Mouse (Mus musculus): ENCODE measurements around the gene Platr17. TPM values are rescaled to one million over a fixed set of nuclear protein-coding genes. Genes with fewer than 3 reads are reported as not detected.

Platr17 gene
- polyA plus RNA-seq, 1 experiment from 2014 or later = 0.41 TPM

DNA sequence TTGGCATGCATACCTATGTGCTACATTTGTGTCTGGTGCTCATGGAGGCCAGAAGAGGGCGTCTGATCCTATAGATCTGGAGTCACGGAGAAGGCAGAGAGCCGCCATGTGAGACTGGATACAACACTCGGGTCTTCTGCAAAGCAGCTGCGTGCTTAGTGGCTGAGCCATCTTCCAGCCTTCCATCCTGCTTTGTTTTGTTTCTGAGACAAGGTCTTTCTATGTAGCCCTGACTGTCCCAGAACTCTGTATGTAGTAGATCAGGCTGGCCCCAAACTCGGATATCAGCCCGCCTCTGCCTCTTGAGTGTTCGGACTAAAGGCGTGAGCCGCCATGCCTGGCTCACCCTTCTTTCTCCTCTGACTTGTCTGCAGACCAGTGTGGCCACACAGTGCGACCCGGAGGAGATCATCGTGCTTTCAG, 10.0 kb downstream of the Platr17 start:
- DNase-seq (no peak), ATAC-seq (no peak)
- WGBS (ENCODE audit: insufficient replicate concordance) = 73% methylated on average over 13 of the region's 13 CpGs
- Histone ChIP-seq H3K4me2 (ENCODE audit: low read depth, low read length) (peak overlapping the region; percentile 91), H3K27ac (ENCODE audit: low read depth) (peak overlapping the region; percentile 79; the same call in 1 of the 2 replicates), H3K4me1 (ENCODE audit: insufficient read depth) (peaks cover 34% of the 10 kb centered on the region), H3K36me3 (replicated peaks; ENCODE audit: insufficient read depth, low read length) (peaks cover 53% of the 10 kb centered on the region), H3K9ac (replicated peaks) (no peak overlapping the region), H3K4me3 (ENCODE audit: low read depth, low read length) (peak overlapping the region; percentile 73), H3K27me3 (ENCODE audit: insufficient read depth, low read length) (no peaks in the 10 kb centered on the region), H3K9me3 (ENCODE audit: low read length) (no peaks in the 10 kb centered on the region)
- TF ChIP-seq CTCF (IDR thresholded peaks at IDR 0.05; ENCODE audit: low read depth) (peak; percentile 59), EP300 (IDR thresholded peaks at IDR 0.05; ENCODE audit: low read depth) (no peak)

DNA sequence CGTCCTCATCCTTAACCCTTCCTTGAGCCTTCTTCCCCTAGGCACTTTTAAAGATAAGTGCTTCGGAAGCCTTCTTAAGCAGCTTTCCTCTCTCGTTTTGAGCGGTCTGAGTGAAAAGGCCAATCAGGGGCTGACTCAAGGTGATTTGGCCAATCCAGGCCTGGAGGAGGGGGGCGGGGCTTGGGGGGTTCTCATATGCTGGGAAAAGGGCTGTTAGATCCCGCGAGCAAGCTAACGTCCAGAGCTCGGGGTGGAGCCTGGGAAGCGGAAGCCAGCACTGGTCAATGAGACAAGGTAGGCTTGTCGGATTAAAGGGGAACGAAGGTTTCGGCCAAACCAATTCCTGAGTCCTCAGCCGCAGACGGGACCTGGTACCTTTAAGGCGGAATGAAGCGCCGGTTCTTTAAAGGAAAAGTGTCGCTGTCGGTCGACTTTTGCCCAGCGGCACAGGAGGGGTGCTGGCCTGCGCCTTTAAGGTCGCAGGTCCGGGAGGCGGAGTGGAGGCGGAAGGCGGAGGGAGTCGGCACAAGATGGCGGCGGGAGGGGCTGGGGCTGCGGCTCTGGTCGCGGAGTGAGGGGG, 10.8 kb downstream of the Platr17 start, which contains the start of the genes Tapbp and Zbtb22:
Gene Tapbp, plus strand, starts transcription at position 229 of the 580 bp plus-strand sequence.
Gene Zbtb22, plus strand, starts transcription at position 234 of the 580 bp plus-strand sequence.
- 0% methylated on average over 33 of the region's 34 CpGs for WGBS (ENCODE audit: insufficient replicate concordance)
- H3K9me3 ChIP-seq (ENCODE audit: low read length) = no peaks in the 10 kb centered on the region
- TF ChIP-seq EP300 (IDR thresholded peaks at IDR 0.05; ENCODE audit: low read depth) (peak; percentile 69), CTCF (IDR thresholded peaks at IDR 0.05; ENCODE audit: low read depth) (no peak)
- peak within 1 kb of the TSS; percentile 59 for H3K9ac ChIP-seq (replicated peaks)
- peaks cover 53% of the 10 kb centered on the region for H3K36me3 ChIP-seq (replicated peaks; ENCODE audit: insufficient read depth, low read length)
- DNase-seq = peak; percentile 98
- peak within 1 kb of the TSS; percentile 79 for H3K27ac ChIP-seq (ENCODE audit: low read depth)
- peak; percentile 88 for ATAC-seq
- H3K4me3 ChIP-seq (ENCODE audit: low read depth, low read length) = peak within 1 kb of the TSS; percentile 73
- H3K4me1 ChIP-seq (ENCODE audit: insufficient read depth) = peaks cover 28% of the 10 kb centered on the region
- H3K4me2 ChIP-seq (ENCODE audit: low read depth, low read length) = peak within 1 kb of the TSS; percentile 91
- H3K27me3 ChIP-seq (ENCODE audit: insufficient read depth, low read length) = no peaks in the 10 kb centered on the region

GRCm38 (mm10) chr17:33916294-33916693, 11.4 kb downstream of the Platr17 start:
- ATAC-seq = no peak
- Histone ChIP-seq H3K9ac (replicated peaks) (peak overlapping the region; percentile 59), H3K27me3 (ENCODE audit: insufficient read depth, low read length) (no peaks in the 10 kb centered on the region), H3K4me3 (ENCODE audit: low read depth, low read length) (peak overlapping the region; percentile 73), H3K9me3 (ENCODE audit: low read length) (no peaks in the 10 kb centered on the region), H3K4me1 (ENCODE audit: insufficient read depth) (peaks cover 29% of the 10 kb centered on the region), H3K4me2 (ENCODE audit: low read depth, low read length) (peak overlapping the region; percentile 91), H3K27ac (ENCODE audit: low read depth) (peak overlapping the region; percentile 79), H3K36me3 (replicated peaks; ENCODE audit: insufficient read depth, low read length) (peaks cover 50% of the 10 kb centered on the region)
- no peak for TF ChIP-seq CTCF (IDR thresholded peaks at IDR 0.05; ENCODE audit: low read depth)
- TF ChIP-seq EP300 (IDR thresholded peaks at IDR 0.05; ENCODE audit: low read depth) = no peak
- no peak for DNase-seq
- 0% methylated on average over 9 of the region's 20 CpGs for WGBS (ENCODE audit: insufficient replicate concordance)

DNA sequence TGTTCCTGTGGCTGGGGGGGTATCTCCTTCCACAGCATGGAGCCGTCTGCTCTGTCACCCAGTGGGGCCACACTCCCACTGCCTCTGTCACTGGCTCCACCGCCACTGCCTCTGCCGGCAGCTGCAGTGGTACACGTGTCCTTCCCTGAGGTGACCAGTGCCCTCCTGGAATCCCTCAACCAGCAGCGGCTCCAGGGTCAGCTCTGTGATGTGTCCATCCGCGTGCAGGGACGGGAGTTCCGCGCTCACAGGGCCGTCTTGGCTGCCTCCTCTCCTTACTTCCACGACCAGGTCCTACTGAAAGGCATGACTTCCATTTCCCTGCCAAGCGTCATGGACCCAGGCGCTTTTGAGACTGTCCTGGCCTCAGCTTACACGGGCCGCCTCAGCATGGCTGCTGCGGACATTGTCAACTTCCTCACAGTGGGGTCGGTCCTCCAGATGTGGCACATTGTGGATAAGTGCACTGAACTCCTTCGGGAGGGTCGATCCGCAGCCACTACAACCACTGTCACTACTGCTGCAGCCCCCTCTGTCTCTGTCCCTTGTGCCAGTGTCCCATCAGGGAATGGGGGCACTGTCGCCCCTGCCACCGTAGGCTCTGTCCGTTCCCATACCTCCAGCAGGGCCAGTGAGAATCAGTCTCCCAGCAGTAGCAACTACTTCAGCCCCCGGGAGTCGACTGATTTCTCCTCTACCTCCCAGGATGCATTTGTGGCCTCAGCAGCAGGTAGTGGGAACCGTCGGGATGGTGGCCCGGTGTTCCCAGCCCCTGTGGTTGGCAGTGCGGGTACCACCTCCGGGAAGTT, 12.1 kb downstream of the Platr17 start:
- Histone ChIP-seq H3K36me3 (replicated peaks; ENCODE audit: insufficient read depth, low read length) (peaks cover 47% of the 10 kb centered on the region), H3K4me2 (ENCODE audit: low read depth, low read length) (peak overlapping the region; percentile 91), H3K4me1 (ENCODE audit: insufficient read depth) (peaks cover 27% of the 10 kb centered on the region), H3K27ac (ENCODE audit: low read depth) (no peak overlapping the region), H3K4me3 (ENCODE audit: low read depth, low read length) (peak overlapping the region; percentile 73), H3K27me3 (ENCODE audit: insufficient read depth, low read length) (no peaks in the 10 kb centered on the region), H3K9ac (replicated peaks) (peak overlapping the region; percentile 59), H3K9me3 (ENCODE audit: low read length) (no peaks in the 10 kb centered on the region)
- ATAC-seq (no peak), DNase-seq (no peak)
- TF ChIP-seq CTCF (IDR thresholded peaks at IDR 0.05; ENCODE audit: low read depth) (no peak), EP300 (IDR thresholded peaks at IDR 0.05; ENCODE audit: low read depth) (no peak)
- WGBS (ENCODE audit: insufficient replicate concordance) = 84% methylated on average over 31 of the region's 31 CpGs

DNA sequence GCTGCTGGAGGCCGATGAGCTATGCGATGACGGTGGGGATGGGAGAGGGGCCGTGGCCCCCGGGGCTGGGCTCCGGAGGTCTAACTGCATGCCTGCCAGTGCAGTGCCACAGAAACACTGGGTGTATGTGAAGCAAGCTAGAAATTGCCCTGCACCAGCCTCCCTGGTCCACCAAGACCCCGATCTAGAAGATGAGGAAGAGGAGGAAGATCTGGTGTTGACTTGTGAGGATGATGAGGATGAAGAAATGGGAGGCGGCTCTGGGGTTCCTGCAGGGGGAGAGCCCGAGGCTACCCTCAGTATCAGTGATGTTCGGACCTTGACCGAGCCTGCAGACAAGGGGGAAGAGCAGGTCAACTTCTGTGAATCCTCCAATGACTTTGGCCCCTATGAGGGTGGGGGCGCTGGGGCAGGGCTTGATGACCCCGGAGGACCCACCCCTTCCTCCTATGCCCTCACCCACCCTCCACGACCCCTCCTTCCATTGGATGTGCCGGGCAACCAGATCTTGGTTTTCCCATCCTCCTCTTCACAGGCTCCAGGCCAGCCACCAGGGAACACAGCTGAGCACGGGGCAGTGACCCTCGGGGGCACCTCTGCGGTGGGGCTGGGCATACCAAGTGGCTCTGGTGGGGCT, 12.8 kb downstream of the Platr17 start:
- no peak for DNase-seq
- Histone ChIP-seq H3K4me3 (ENCODE audit: low read depth, low read length) (no peak overlapping the region), H3K27ac (ENCODE audit: low read depth) (no peak overlapping the region), H3K27me3 (ENCODE audit: insufficient read depth, low read length) (no peaks in the 10 kb centered on the region), H3K4me1 (ENCODE audit: insufficient read depth) (peaks cover 27% of the 10 kb centered on the region), H3K9me3 (ENCODE audit: low read length) (no peaks in the 10 kb centered on the region), H3K9ac (replicated peaks) (no peak overlapping the region), H3K36me3 (replicated peaks; ENCODE audit: insufficient read depth, low read length) (peaks cover 45% of the 10 kb centered on the region), H3K4me2 (ENCODE audit: low read depth, low read length) (no peak overlapping the region)
- ATAC-seq = no peak
- TF ChIP-seq CTCF (IDR thresholded peaks at IDR 0.05; ENCODE audit: low read depth) (no peak), EP300 (IDR thresholded peaks at IDR 0.05; ENCODE audit: low read depth) (no peak)
- WGBS (ENCODE audit: insufficient replicate concordance) = 84% methylated on average over 18 of the region's 18 CpGs
